Mouse (Mus musculus): ENCODE data around the gene Nlrp6. TPM values are rescaled to one million over a fixed set of nuclear protein-coding genes. Genes with fewer than 3 reads are reported as not detected.

Nlrp6 gene
- polyA plus RNA-seq, 1 experiment from 2014 or later, result 18.8 TPM

DNA sequence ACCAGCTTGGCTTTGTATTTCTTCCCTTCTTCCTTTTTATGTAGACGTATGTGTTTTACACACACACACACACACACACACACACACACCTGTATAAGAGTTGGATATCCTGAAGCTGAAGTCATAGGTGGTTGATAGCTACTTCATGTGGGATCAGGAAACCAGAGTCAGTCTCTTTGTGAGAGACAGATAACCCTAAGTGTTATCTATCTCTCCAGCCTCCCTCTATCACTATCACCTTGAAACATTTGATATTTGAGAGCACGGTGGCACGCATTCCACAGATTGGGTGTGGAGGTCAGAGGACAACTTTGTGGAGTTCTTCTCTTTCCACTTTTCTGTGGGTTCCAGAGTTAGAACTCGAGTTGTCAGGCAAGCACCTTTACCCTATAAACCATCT is 791 bp upstream of the Nlrp6 start:
- no peaks in the 10 kb centered on the region; the same call in 1 of the 2 replicates for H3K36me3 ChIP-seq (replicated peaks; ENCODE audit: insufficient read depth, low read length)
- 33% methylated on average over 4 of the region's 4 CpGs for WGBS (ENCODE audit: insufficient replicate concordance)
- peaks cover 27% of the 10 kb centered on the region for H3K27me3 ChIP-seq (ENCODE audit: insufficient read depth, low read length)
- no peak for DNase-seq
- H3K9me3 ChIP-seq (ENCODE audit: low read length), result no peaks in the 10 kb centered on the region
- peaks cover 11% of the 10 kb centered on the region for H3K4me1 ChIP-seq (ENCODE audit: insufficient read depth)
- TF ChIP-seq EP300 (IDR thresholded peaks at IDR 0.05; ENCODE audit: low read depth) (no peak), CTCF (IDR thresholded peaks at IDR 0.05; ENCODE audit: low read depth) (no peak)
- ATAC-seq, result no peak
- H3K27ac ChIP-seq (ENCODE audit: low read depth), result no peak overlapping the region
- H3K4me3 ChIP-seq (ENCODE audit: low read depth, low read length), result no peak overlapping the region
- H3K4me2 ChIP-seq (ENCODE audit: low read depth, low read length), result no peak overlapping the region
- no peak overlapping the region for H3K9ac ChIP-seq (replicated peaks)

DNA sequence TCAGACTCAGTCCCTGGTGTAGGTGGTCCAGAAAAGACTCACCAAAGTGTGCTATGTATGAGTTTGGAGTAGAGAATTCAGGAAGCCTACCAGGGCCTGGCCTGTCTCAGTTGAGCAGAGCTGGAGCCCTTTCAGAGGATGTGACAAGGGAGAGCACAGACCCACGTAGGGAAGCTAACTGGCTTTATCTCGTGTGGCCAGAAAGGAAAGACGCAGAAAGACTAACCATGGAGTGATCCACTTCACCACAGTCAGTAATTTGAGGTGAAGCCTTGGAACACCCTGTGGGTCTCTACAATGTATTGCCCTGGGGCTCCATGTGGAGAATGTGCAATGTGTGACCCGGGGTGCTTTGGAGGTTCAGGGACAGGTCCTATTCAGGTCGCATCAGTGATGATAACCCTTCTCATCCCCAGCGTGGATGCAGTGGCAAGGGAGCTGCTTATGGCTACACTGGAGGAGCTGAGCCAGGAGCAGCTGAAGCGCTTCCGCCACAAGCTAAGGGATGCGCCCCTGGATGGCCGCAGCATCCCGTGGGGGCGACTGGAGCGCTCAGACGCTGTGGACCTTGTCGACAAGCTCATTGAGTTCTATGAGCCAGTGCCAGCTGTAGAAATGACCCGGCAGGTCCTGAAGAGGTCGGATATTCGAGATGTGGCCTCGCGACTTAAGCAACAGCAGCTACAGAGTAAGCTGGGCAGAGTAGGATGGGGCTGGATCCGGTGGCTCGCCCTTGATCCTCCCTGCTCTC is 698 bp downstream of the Nlrp6 start:
- Histone ChIP-seq H3K4me3 (ENCODE audit: low read depth, low read length) (no peak overlapping the region), H3K9ac (replicated peaks) (no peak overlapping the region), H3K27me3 (ENCODE audit: insufficient read depth, low read length) (peaks cover 27% of the 10 kb centered on the region), H3K4me2 (ENCODE audit: low read depth, low read length) (no peak overlapping the region), H3K27ac (ENCODE audit: low read depth) (no peak overlapping the region), H3K9me3 (ENCODE audit: low read length) (no peaks in the 10 kb centered on the region), H3K36me3 (replicated peaks; ENCODE audit: insufficient read depth, low read length) (no peaks in the 10 kb centered on the region; the same call in 1 of the 2 replicates), H3K4me1 (ENCODE audit: insufficient read depth) (peaks cover 11% of the 10 kb centered on the region)
- TF ChIP-seq CTCF (IDR thresholded peaks at IDR 0.05; ENCODE audit: low read depth) (no peak), EP300 (IDR thresholded peaks at IDR 0.05; ENCODE audit: low read depth) (no peak)
- WGBS (ENCODE audit: insufficient replicate concordance), result 33% methylated on average over 22 of the region's 22 CpGs
- ATAC-seq (no peak), DNase-seq (no peak)

GRCm38 (mm10) chr7:140922398-140923069 is 1.8 kb downstream of the Nlrp6 start:
- DNase-seq, result peak; percentile 72
- peak overlapping the region; percentile 27 for H3K4me3 ChIP-seq (ENCODE audit: low read depth, low read length)
- peaks cover 27% of the 10 kb centered on the region for H3K27me3 ChIP-seq (ENCODE audit: insufficient read depth, low read length)
- peak; percentile 81 for ATAC-seq
- H3K4me2 ChIP-seq (ENCODE audit: low read depth, low read length), result peak overlapping the region; percentile 59
- H3K9ac ChIP-seq (replicated peaks), result no peak overlapping the region
- no peak for TF ChIP-seq CTCF (IDR thresholded peaks at IDR 0.05; ENCODE audit: low read depth)
- H3K27ac ChIP-seq (ENCODE audit: low read depth), result no peak overlapping the region
- no peaks in the 10 kb centered on the region for H3K9me3 ChIP-seq (ENCODE audit: low read length)
- H3K36me3 ChIP-seq (replicated peaks; ENCODE audit: insufficient read depth, low read length), result no peaks in the 10 kb centered on the region; the same call in 1 of the 2 replicates
- H3K4me1 ChIP-seq (ENCODE audit: insufficient read depth), result peaks cover 11% of the 10 kb centered on the region
- WGBS (ENCODE audit: insufficient replicate concordance), result 2% methylated on average over 49 of the region's 49 CpGs

GRCm38 (mm10) chr7:140923070-140923775 is 2.5 kb downstream of the Nlrp6 start:
- H3K4me1 ChIP-seq (ENCODE audit: insufficient read depth), result peaks cover 11% of the 10 kb centered on the region
- H3K9ac ChIP-seq (replicated peaks), result no peak overlapping the region
- DNase-seq (no peak), ATAC-seq (no peak)
- peaks cover 27% of the 10 kb centered on the region for H3K27me3 ChIP-seq (ENCODE audit: insufficient read depth, low read length)
- no peaks in the 10 kb centered on the region for H3K9me3 ChIP-seq (ENCODE audit: low read length)
- peak overlapping the region; percentile 59 for H3K4me2 ChIP-seq (ENCODE audit: low read depth, low read length)
- no peak overlapping the region for H3K27ac ChIP-seq (ENCODE audit: low read depth)
- 26% methylated on average over 30 of the region's 30 CpGs for WGBS (ENCODE audit: insufficient replicate concordance)
- H3K4me3 ChIP-seq (ENCODE audit: low read depth, low read length), result no peak overlapping the region
- peaks cover 2% of the 10 kb centered on the region for H3K36me3 ChIP-seq (replicated peaks; ENCODE audit: insufficient read depth, low read length)
- TF ChIP-seq CTCF (IDR thresholded peaks at IDR 0.05; ENCODE audit: low read depth) (no peak), EP300 (IDR thresholded peaks at IDR 0.05; ENCODE audit: low read depth) (no peak)

GRCm38 (mm10) chr7:140927181-140927580 is 6.5 kb downstream of the Nlrp6 start:
- 70% methylated on average over 6 of the region's 6 CpGs for WGBS (ENCODE audit: insufficient replicate concordance)
- H3K27me3 ChIP-seq (ENCODE audit: insufficient read depth, low read length), result peaks cover 18% of the 10 kb centered on the region
- no peak overlapping the region for H3K27ac ChIP-seq (ENCODE audit: low read depth)
- H3K4me2 ChIP-seq (ENCODE audit: low read depth, low read length), result no peak overlapping the region
- no peak overlapping the region for H3K4me3 ChIP-seq (ENCODE audit: low read depth, low read length)
- H3K9ac ChIP-seq (replicated peaks), result no peak overlapping the region
- H3K9me3 ChIP-seq (ENCODE audit: low read length), result no peaks in the 10 kb centered on the region
- peaks cover 11% of the 10 kb centered on the region; the same call in 1 of the 2 replicates for H3K36me3 ChIP-seq (replicated peaks; ENCODE audit: insufficient read depth, low read length)
- peaks cover 5% of the 10 kb centered on the region for H3K4me1 ChIP-seq (ENCODE audit: insufficient read depth)
- ATAC-seq (no peak; the same call in 1 of the 2 replicates), DNase-seq (no peak)
- TF ChIP-seq EP300 (IDR thresholded peaks at IDR 0.05; ENCODE audit: low read depth) (no peak), CTCF (IDR thresholded peaks at IDR 0.05; ENCODE audit: low read depth) (no peak)

GRCm38 (mm10) chr7:140938436-140938835 is 17.7 kb downstream of the Nlrp6 start:
- WGBS (ENCODE audit: insufficient replicate concordance), result 48% methylated on average over 3 of the region's 3 CpGs
- ATAC-seq, result no peak

More at GRCm38 (mm10) chr7:140938436-140938835, 17.7 kb downstream of the Nlrp6 start:
- H3K9ac ChIP-seq (replicated peaks), result no peak overlapping the region
- peaks cover 22% of the 10 kb centered on the region for H3K4me1 ChIP-seq (ENCODE audit: insufficient read depth)
- DNase-seq, result no peak
- no peaks in the 10 kb centered on the region for H3K36me3 ChIP-seq (replicated peaks; ENCODE audit: insufficient read depth, low read length)
- no peak overlapping the region for H3K27ac ChIP-seq (ENCODE audit: low read depth)
- peak; percentile 61 for TF ChIP-seq CTCF (IDR thresholded peaks at IDR 0.05; ENCODE audit: low read depth)
- TF ChIP-seq EP300 (IDR thresholded peaks at IDR 0.05; ENCODE audit: low read depth), result no peak
- H3K9me3 ChIP-seq (ENCODE audit: low read length), result no peaks in the 10 kb centered on the region
- no peak overlapping the region for H3K4me3 ChIP-seq (ENCODE audit: low read depth, low read length)
- H3K4me2 ChIP-seq (ENCODE audit: low read depth, low read length), result no peak overlapping the region
- H3K27me3 ChIP-seq (ENCODE audit: insufficient read depth, low read length), result no peaks in the 10 kb centered on the region
